Mouse (Mus musculus) CH12.LX (cell line): ENCODE measurements around the gene Tmem108. TPM values are rescaled to one million over a fixed set of nuclear protein-coding genes. Genes with fewer than 3 reads are reported as not detected.

Experiments
- DNase-seq: peaks from one replicate; pipeline ENCODE4 v3.0.0-alpha.2; 2013; ENCODE audit errors: extremely low read depth
- H3K27ac ChIP-seq: 2 replicates; pipeline ENCODE4 v1.5.1; 2012; ENCODE audit warnings: low read depth, mild to moderate bottlenecking, control low read depth, moderate library complexity; ENCODE audit not compliant: insufficient read depth
- H3K27me3 ChIP-seq: replicated peaks from 2 replicates; pipeline ENCODE3; 2012; ENCODE audit warnings: inconsistent platforms
- H3K36me3 ChIP-seq, 2 experiments: replicated peaks in 1 of 2; 2 replicates each; pipeline versions ENCODE3 to v1.6.1; 2012; ENCODE audit warnings: inconsistent platforms in 1 of 2, low read length in 1 of 2, mild to moderate bottlenecking in 1 of 2, mixed read lengths in 1 of 2, moderate library complexity in 1 of 2; ENCODE audit not compliant: control insufficient read depth in 1 of 2, insufficient read depth in 1 of 2
- H3K4me1 ChIP-seq, 2 experiments: 2 replicates each; pipeline ENCODE4 v1.6.1; 2012; ENCODE audit warnings: inconsistent platforms in 1 of 2, moderate library complexity in 1 of 2; ENCODE audit not compliant: insufficient read depth in 2 of 2, control insufficient read depth in 1 of 2
- H3K4me2 ChIP-seq: 2 replicates; pipeline ENCODE4 v1.6.1; 2012; ENCODE audit warnings: low read depth, mild to moderate bottlenecking, control low read depth; ENCODE audit not compliant: poor library complexity, insufficient read depth, severe bottlenecking
- H3K4me3 ChIP-seq, 3 experiments: fragments of 150-350 bp in 1 of 3; sonication (generic) in 1 of 3; replicated peaks in 1 of 3; 2 replicates each; pipeline versions ENCODE3 to v1.5.1; 2011 to 2012; ENCODE audit warnings: low read depth in 2 of 3, low read length in 2 of 3, mild to moderate bottlenecking in 2 of 3, moderate library complexity in 2 of 3, control low read depth in 1 of 3, improper control_type of control experiment in 1 of 3, inconsistent platforms in 1 of 3, mixed read lengths in 1 of 3; ENCODE audit not compliant: poor library complexity in 1 of 3
- H3K79me2 ChIP-seq: replicated peaks from 2 replicates; pipeline ENCODE4 v1.6.1; 2012; ENCODE audit warnings: mild to moderate bottlenecking, moderate library complexity; ENCODE audit not compliant: control insufficient read depth, poor library complexity, insufficient read depth, severe bottlenecking; ENCODE audit errors: extremely low read depth
- H3K9ac ChIP-seq: 2 replicates; pipeline ENCODE4 v1.6.1; 2012; ENCODE audit warnings: low read depth, mild to moderate bottlenecking, control low read depth, moderate library complexity; ENCODE audit not compliant: insufficient read depth
- H3K9me3 ChIP-seq: replicated peaks from 2 replicates; pipeline ENCODE3; 2012; ENCODE audit warnings: low read length, inconsistent platforms, mixed read lengths
- CHD1 ChIP-seq: IDR thresholded peaks from 2 replicates; pipeline ENCODE4 v1.6.1; 2012; ENCODE audit warnings: low read depth, low read length, improper control_type of control experiment, inconsistent platforms
- CHD2 ChIP-seq: IDR thresholded peaks from 2 replicates; pipeline ENCODE4 v1.6.1; 2011; ENCODE audit warnings: low read length, improper control_type of control experiment
- CTCF ChIP-seq, 2 experiments: IDR thresholded peaks in 1 of 2; conservative IDR thresholded peaks in 1 of 2; 2 replicates each; pipeline ENCODE4 v1.5.1; 2011 to 2012; ENCODE audit warnings: low read depth in 2 of 2, low read length in 2 of 2, improper control_type of control experiment in 1 of 2, inconsistent platforms in 1 of 2, mild to moderate bottlenecking in 1 of 2, moderate library complexity in 1 of 2
- E2F4 ChIP-seq: IDR thresholded peaks from 2 replicates; pipeline ENCODE4 v1.6.1; 2011; ENCODE audit warnings: low read depth, low read length, improper control_type of control experiment; ENCODE audit not compliant: insufficient replicate concordance
- ETS1 ChIP-seq: conservative IDR thresholded peaks from 2 replicates; pipeline ENCODE4 v1.6.1; 2012; ENCODE audit warnings: low read depth, mild to moderate bottlenecking, inconsistent platforms, low read length, improper control_type of control experiment, moderate library complexity
- GABPA ChIP-seq: IDR thresholded peaks from 2 replicates; pipeline ENCODE4 v1.6.1; 2012; ENCODE audit warnings: low read depth, low read length, improper control_type of control experiment, inconsistent platforms; ENCODE audit not compliant: insufficient replicate concordance
- HCFC1 ChIP-seq: IDR thresholded peaks from 2 replicates; pipeline ENCODE4 v1.6.1; 2012; ENCODE audit warnings: low read depth, mild to moderate bottlenecking, inconsistent platforms, low read length, improper control_type of control experiment
- JUN ChIP-seq: IDR thresholded peaks from 2 replicates; pipeline ENCODE4 v1.6.1; 2011; ENCODE audit warnings: low read depth, mild to moderate bottlenecking, low read length, improper control_type of control experiment, moderate library complexity; ENCODE audit not compliant: insufficient read depth
- MAFK ChIP-seq: IDR thresholded peaks from 2 replicates; pipeline ENCODE4 v1.6.1; 2011; ENCODE audit warnings: low read length, improper control_type of control experiment; ENCODE audit not compliant: insufficient replicate concordance
- MAX ChIP-seq: IDR thresholded peaks from 2 replicates; pipeline ENCODE4 v1.6.1; 2011; ENCODE audit warnings: low read length, improper control_type of control experiment
- MAZ ChIP-seq: IDR thresholded peaks from 2 replicates; pipeline ENCODE4 v1.6.1; 2012; ENCODE audit warnings: low read depth, mild to moderate bottlenecking, inconsistent platforms, low read length, improper control_type of control experiment, moderate library complexity
- MXI1 ChIP-seq: IDR thresholded peaks from 2 replicates; pipeline ENCODE4 v1.6.1; 2011; ENCODE audit warnings: mild to moderate bottlenecking, low read depth, low read length, improper control_type of control experiment
- MYC ChIP-seq: IDR thresholded peaks from 2 replicates; pipeline ENCODE4 v1.6.1; 2011; ENCODE audit warnings: low read depth, mild to moderate bottlenecking, improper control_type of control experiment, low read length
- NRF1 ChIP-seq: IDR thresholded peaks from 2 replicates; pipeline ENCODE4 v1.6.1; 2014; ENCODE audit warnings: low read depth, mild to moderate bottlenecking, inconsistent platforms, low read length, improper control_type of control experiment, moderate library complexity
- PAX5 ChIP-seq: IDR thresholded peaks from 2 replicates; pipeline ENCODE4 v1.6.1; 2012; ENCODE audit warnings: low read length, inconsistent platforms, mixed read lengths
- RAD21 ChIP-seq: IDR thresholded peaks from 2 replicates; pipeline ENCODE4 v1.6.1; 2011; ENCODE audit warnings: low read depth, mild to moderate bottlenecking, low read length, improper control_type of control experiment, moderate library complexity
- RCOR1 ChIP-seq: conservative IDR thresholded peaks from 2 replicates; pipeline ENCODE4 v1.6.1; 2012; ENCODE audit warnings: low read depth, mild to moderate bottlenecking, inconsistent platforms, low read length, improper control_type of control experiment
- SIN3A ChIP-seq: IDR thresholded peaks from 2 replicates; pipeline ENCODE4 v1.6.1; 2012; ENCODE audit warnings: low read length, improper control_type of control experiment, inconsistent platforms
- SMC3 ChIP-seq: IDR thresholded peaks from 2 replicates; pipeline ENCODE4 v1.6.1; 2011; ENCODE audit warnings: low read depth, low read length, improper control_type of control experiment
- UBTF ChIP-seq: IDR thresholded peaks from 2 replicates; pipeline ENCODE4 v1.6.1; 2012; ENCODE audit warnings: low read depth, mild to moderate bottlenecking, inconsistent platforms, low read length, improper control_type of control experiment, moderate library complexity
- USF2 ChIP-seq: conservative IDR thresholded peaks from 2 replicates; pipeline ENCODE4 v1.6.1; 2011; ENCODE audit warnings: low read depth, low read length, improper control_type of control experiment
- ZC3H11A ChIP-seq: IDR thresholded peaks from 2 replicates; pipeline ENCODE4 v1.6.1; 2012; ENCODE audit warnings: low read depth, mild to moderate bottlenecking, inconsistent platforms, low read length, improper control_type of control experiment
- ZMIZ1 ChIP-seq: IDR thresholded peaks from 2 replicates; pipeline ENCODE4 v1.6.1; 2012; ENCODE audit warnings: low read depth, mild to moderate bottlenecking, inconsistent platforms, low read length, improper control_type of control experiment
- dilution Hi-C: fragments of 300-500 bp; cut with MboI; formaldehyde crosslinking; loops from 2 replicates; pipeline ENCODE4 v1.14.3; 2020; ENCODE audit warnings: low sequenced_read_pairs; ENCODE audit not compliant: extremely low pct_unique_long_range_greater_than_20kb, extremely low pct_ligation_motif_present
- in situ Hi-C: fragments of 300-500 bp; cut with MboI; formaldehyde crosslinking; loops from 3 replicates; pipeline ENCODE4 v1.14.3; 2019; ENCODE audit warnings: low sequenced_read_pairs, low pct_ligation_motif_present, low pct_unique_long_range_greater_than_20kb, mixed read lengths
- polyA plus RNA-seq: library from polyadenylated mRNA; unstranded; fragments of >175 nt; gene quantifications from 2 replicates; pipeline ENCODE4 v1.2.1, GENCODE M21; 2012; ENCODE audit warnings: low read depth; ENCODE audit not compliant: insufficient read length
- total RNA-seq, 2 experiments: library from RNA; depleted of rRNA; stranded (reverse); fragments of 300-350 nt in 1 of 2; fragments of >200 nt in 1 of 2; gene quantifications; 2 replicates each; pipeline ENCODE4 v1.2.3; 2012 to 2014

Gene Tmem108
- total and polyA plus RNA-seq, 3 experiments = 0.04 to 0.13 (median 0.07) TPM

DNA sequence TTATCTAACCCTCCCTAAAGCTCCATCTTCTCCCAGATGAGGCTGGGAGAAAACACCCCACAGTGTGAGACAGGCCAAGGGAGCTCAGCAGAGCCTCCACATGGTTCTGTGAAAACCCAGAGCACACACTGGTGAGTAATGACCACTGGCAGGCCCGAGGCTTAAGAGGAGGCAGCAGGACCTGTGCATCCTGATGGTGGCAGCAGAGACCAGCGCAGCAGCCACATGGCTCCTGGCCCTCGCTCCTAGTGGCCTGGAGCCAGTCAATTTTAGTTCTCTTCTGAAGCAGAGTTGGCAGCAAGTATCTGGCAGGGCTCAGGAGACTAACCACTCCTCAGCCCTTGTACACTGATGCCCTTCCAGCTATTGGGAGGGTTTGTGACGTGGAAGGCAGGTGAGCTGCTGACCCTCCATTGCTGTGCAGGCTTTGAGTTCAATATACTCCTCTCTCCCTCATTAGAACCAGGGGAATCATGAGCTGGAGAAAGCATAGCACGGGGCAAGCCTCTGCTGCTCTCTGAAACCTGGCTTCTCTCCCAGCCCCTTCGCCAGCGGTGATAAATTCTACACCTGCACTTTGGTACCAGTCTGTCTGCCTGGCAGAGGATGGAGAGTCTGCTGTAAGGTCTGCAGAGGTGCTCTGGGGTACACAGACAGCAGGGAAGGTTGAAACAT is 267.2 kb downstream of the Tmem108 start:
- in situ Hi-C loops = loop anchor here (10.0 to 25.0 kb wide), 2 partner anchors 260 to 518 kb away; partner anchors contain the start of gene Nphp3
- peak; percentile 38 for DNase-seq

DNA sequence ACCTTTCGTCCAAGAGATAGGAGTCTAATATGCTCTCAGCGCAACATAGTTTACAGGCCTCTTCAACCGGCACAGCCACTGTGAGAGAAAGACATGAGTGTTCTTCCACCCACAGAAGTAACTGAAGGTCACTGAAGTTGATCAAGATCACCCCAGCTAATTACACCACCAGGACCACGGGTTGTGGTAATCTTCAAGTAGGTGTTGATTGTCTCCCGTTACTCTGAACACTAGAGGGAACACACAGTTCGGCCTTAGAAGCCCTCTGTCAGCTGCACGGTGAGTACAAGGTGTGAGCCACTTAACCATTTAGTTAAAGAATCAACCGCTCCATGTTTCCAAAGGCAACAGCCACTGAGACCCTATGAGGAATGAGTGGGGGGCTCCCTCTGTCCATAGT is 269.7 kb downstream of the Tmem108 start:
- TF ChIP-seq ZMIZ1 (no peak), MYC (no peak), CHD2 (no peak), E2F4 (no peak), UBTF (no peak), GABPA (no peak), CHD1 (no peak), RCOR1 (no peak), SIN3A (no peak), NRF1 (no peak), PAX5 (no peak), MAZ (no peak), ETS1 (no peak), HCFC1 (no peak), SMC3 (no peak), MXI1 (no peak), USF2 (no peak)
- Histone ChIP-seq H3K36me3 (no peaks in the 10 kb centered on the region), H3K9ac (no peak overlapping the region), H3K4me2 (no peak overlapping the region), H3K9me3 (no peaks in the 10 kb centered on the region), H3K27me3 (peaks cover 23% of the 10 kb centered on the region), H3K79me2 (no peaks in the 10 kb centered on the region), H3K4me1 (peaks cover 17 to 32% of the 10 kb centered on the region in 2 experiments), H3K4me3 (no peak overlapping the region), H3K27ac (no peak overlapping the region)
- in situ Hi-C loops = loop anchor here (10.0 to 25.0 kb wide), 2 partner anchors 263 to 520 kb away; partner anchors contain the start of gene Nphp3
- no peak for DNase-seq
- dilution Hi-C loops = no loop called here

More for the DNA sequence above, 267.2 kb downstream of the Tmem108 start:
- no peak overlapping the region for H3K27ac ChIP-seq
- peaks cover 4 to 20% of the 10 kb centered on the region in 2 experiments for H3K4me1 ChIP-seq
- dilution Hi-C loops = no loop called here
- no peak overlapping the region for H3K4me3 ChIP-seq
- H3K27me3 ChIP-seq = peaks cover 15% of the 10 kb centered on the region
- H3K36me3 ChIP-seq = no peaks in the 10 kb centered on the region
- no peak overlapping the region for H3K9ac ChIP-seq
- H3K79me2 ChIP-seq = no peaks in the 10 kb centered on the region
- H3K9me3 ChIP-seq = no peaks in the 10 kb centered on the region
- H3K4me2 ChIP-seq = no peak overlapping the region
- TF ChIP-seq MYC (peak; percentile 68; the same call in 1 of the 2 replicates), CTCF (conservative IDR thresholded peaks at IDR 0.05 in 1 of 2, IDR thresholded peaks at IDR 0.05 in 1 of 2; ENCODE audit: low read depth in 2 of 2, low read length in 2 of 2) (peak; percentile 28 to 91; a peak in 3 of 4 replicates), SMC3 (peak; percentile 78), MAFK (no peak), ZC3H11A (peak; percentile 16; the same call in 1 of the 2 replicates), MAX (peak; percentile 68), JUN (no peak), RAD21 (peak; percentile 91)
